Mouse (Mus musculus) heart, postnatal 0 days (tissue): ENCODE measurements around the gene Kif13a. TPM values are rescaled to one million over a fixed set of nuclear protein-coding genes. Genes with fewer than 3 reads are reported as not detected.

Experiments
- ATAC-seq: fragments of 200-750 bp; cut with Nextera tagmentation; 2 replicates; pipeline ENCODE4 v1.8.0; 2017; ENCODE audit warnings: low read depth, moderate number of reproducible peaks, moderate library complexity; ENCODE audit not compliant: insufficient read depth
- DNase-seq: peaks from one replicate; pipeline ENCODE4 v3.0.0-alpha.2; 2016; ENCODE audit warnings: low spot score
- H3K27ac ChIP-seq: fragments of 300-500 bp; sonication (generic); 2 replicates; pipeline ENCODE4 v1.5.1; 2014; ENCODE audit warnings: low read depth, mild to moderate bottlenecking
- H3K27me3 ChIP-seq: fragments of 300-500 bp; sonication (generic); 2 replicates; pipeline ENCODE4 v1.6.1; 2014; ENCODE audit warnings: low read length, mixed read lengths; ENCODE audit not compliant: control insufficient read depth, insufficient read depth
- H3K36me3 ChIP-seq: fragments of 300-500 bp; sonication (generic); replicated peaks from 2 replicates; pipeline ENCODE4 v1.6.1; 2014; ENCODE audit warnings: low read length, mixed read lengths; ENCODE audit not compliant: control insufficient read depth, insufficient read depth
- H3K4me1 ChIP-seq: fragments of 300-500 bp; sonication (generic); 2 replicates; pipeline ENCODE4 v1.6.1; 2014; ENCODE audit warnings: antibody characterized with exemption; ENCODE audit not compliant: control insufficient read depth, insufficient read depth
- H3K4me2 ChIP-seq: fragments of 300-500 bp; sonication (generic); 2 replicates; pipeline ENCODE4 v1.6.1; 2014; ENCODE audit warnings: low read depth, mild to moderate bottlenecking, low read length, moderate library complexity
- H3K4me3 ChIP-seq: fragments of 300-500 bp; sonication (generic); 2 replicates; pipeline ENCODE4 v1.5.1; 2014; ENCODE audit warnings: low read depth, low read length
- H3K9ac ChIP-seq: fragments of 300-500 bp; sonication (generic); replicated peaks from 2 replicates; pipeline ENCODE4 v1.6.1; 2014; ENCODE audit warnings: low read depth, low read length, mixed read lengths
- H3K9me3 ChIP-seq: fragments of 300-500 bp; sonication (generic); replicated peaks from 2 replicates; pipeline ENCODE4 v1.6.1; 2016; ENCODE audit warnings: low read length; ENCODE audit not compliant: control insufficient read depth
- CTCF ChIP-seq: IDR thresholded peaks from 2 replicates; pipeline ENCODE4 v1.5.1; 2016; ENCODE audit warnings: antibody characterized with exemption, control low read depth, low read depth
- EP300 ChIP-seq: IDR thresholded peaks from 2 replicates; pipeline ENCODE4 v1.6.1; 2016; ENCODE audit warnings: antibody characterized with exemption, low read depth
- WGBS: fragments of 180-500 bp; shearing (Covaris S2); extraction: QIAGEN DNeasy Blood & Tissue Kit; methylation state at CpG from one replicate; pipeline ENCODE4 v1.1.7; 2014; 5-methylcytosine and 5-hydroxymethylcytosine counted together
- polyA plus RNA-seq: library from polyadenylated mRNA; unstranded; fragments of >200 nt; fragmentation: Nextera tagmentation; extraction: Ambion mirVana; gene quantifications from 2 replicates; pipeline ENCODE4 v1.2.1, GENCODE M21; 2015
- total RNA-seq: library from RNA; depleted of rRNA; stranded (reverse); fragments of >200 nt; gene quantifications from 2 replicates; pipeline ENCODE4 v1.2.3, GENCODE M21; 2014; ENCODE audit warnings: low replicate concordance

Kif13a gene
- total and polyA plus RNA-seq, 2 experiments from 2014 or later: 36.7 to 81.8 TPM

DNA sequence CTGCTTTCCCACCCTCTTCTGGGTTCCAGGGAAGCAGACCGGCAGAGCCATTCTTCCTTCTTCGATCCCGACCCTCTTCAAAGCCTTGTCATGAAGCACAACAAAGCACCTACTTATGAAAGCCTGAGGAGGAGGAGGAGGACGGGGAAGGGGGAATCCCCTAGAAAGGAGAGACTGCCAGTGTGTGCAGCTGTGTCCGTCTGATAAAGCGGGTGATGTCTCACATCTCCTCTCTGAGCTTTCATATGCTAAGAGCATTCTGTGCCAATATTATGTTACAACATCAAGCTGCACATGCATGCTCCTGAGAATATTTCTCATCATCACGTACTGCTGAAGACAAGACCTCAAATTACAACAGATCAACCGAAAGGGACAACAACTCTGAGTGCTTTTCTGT lies 107.5 kb downstream of the Kif13a start:
- 79% methylated on average over 8 of the region's 8 CpGs for WGBS
- H3K4me3 ChIP-seq: no peak overlapping the region
- no peaks in the 10 kb centered on the region for H3K4me1 ChIP-seq
- DNase-seq (no peak), ATAC-seq (no peak)
- no peak overlapping the region for H3K27ac ChIP-seq
- no peak for TF ChIP-seq EP300
- no peak for TF ChIP-seq CTCF
- H3K4me2 ChIP-seq: no peak overlapping the region
- H3K27me3 ChIP-seq: no peaks in the 10 kb centered on the region
- H3K36me3 ChIP-seq: peaks cover 57% of the 10 kb centered on the region
- no peak overlapping the region for H3K9ac ChIP-seq
- 0 out of 2 replicates have a peak, but pooled peaks cover 5% of the 10 kb centered on the region for H3K9me3 ChIP-seq

DNA sequence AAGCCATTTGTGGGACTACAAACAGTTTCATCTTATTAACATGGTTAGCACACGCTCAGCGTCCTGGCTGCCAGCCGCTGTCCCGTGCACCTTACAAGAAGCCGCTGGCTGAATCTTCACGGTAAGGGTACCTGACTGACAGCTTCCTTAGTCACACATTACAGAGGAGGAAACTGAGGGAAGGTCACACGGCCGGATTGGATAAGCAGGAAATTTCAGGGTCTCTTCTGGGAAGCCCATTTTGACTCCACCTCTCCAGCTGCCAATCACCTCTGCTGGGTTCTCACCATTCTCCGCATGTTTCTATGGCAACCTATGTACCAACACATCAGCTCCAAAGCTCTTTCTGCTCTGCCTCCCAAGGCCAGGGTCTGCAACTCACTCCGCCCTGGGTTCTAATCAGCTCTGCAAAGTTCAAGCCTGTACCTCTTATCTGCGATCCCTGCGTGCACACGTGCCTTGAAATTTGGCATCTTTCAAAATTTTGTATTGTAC lies 109.9 kb downstream of the Kif13a start:
- ATAC-seq: no peak

GRCm38 (mm10) chr13:46819202-46819728 lies 110.4 kb downstream of the Kif13a start:
- WGBS: 64% methylated on average over 8 of the region's 8 CpGs
- Histone ChIP-seq H3K9me3 (no peaks in the 10 kb centered on the region), H3K27ac (no peak overlapping the region), H3K4me2 (no peak overlapping the region), H3K4me3 (no peak overlapping the region), H3K9ac (no peak overlapping the region), H3K27me3 (no peaks in the 10 kb centered on the region), H3K4me1 (no peaks in the 10 kb centered on the region), H3K36me3 (peaks cover 57% of the 10 kb centered on the region)
- ATAC-seq (no peak), DNase-seq (no peak)
- no peak for TF ChIP-seq EP300
- no peak for TF ChIP-seq CTCF

More for the DNA sequence above, 109.9 kb downstream of the Kif13a start:
- no peak overlapping the region for H3K9ac ChIP-seq
- H3K4me3 ChIP-seq: no peak overlapping the region
- TF ChIP-seq CTCF: no peak
- TF ChIP-seq EP300: no peak
- H3K4me2 ChIP-seq: no peak overlapping the region
- peaks cover 58% of the 10 kb centered on the region for H3K36me3 ChIP-seq
- H3K27me3 ChIP-seq: no peaks in the 10 kb centered on the region
- no peaks in the 10 kb centered on the region for H3K4me1 ChIP-seq
- H3K27ac ChIP-seq: no peak overlapping the region
- 78% methylated on average over 13 of the region's 13 CpGs for WGBS
- H3K9me3 ChIP-seq: no peaks in the 10 kb centered on the region
- no peak for DNase-seq

GRCm38 (mm10) chr13:46818374-46818773 lies 111.3 kb downstream of the Kif13a start:
- ATAC-seq: no peak
- Histone ChIP-seq H3K9ac (no peak overlapping the region), H3K36me3 (peaks cover 57% of the 10 kb centered on the region), H3K27me3 (no peaks in the 10 kb centered on the region), H3K27ac (0 out of 2 replicates have a peak overlapping the region, but pooled peaks have one; percentile 34), H3K4me2 (no peak overlapping the region), H3K4me1 (no peaks in the 10 kb centered on the region), H3K4me3 (no peak overlapping the region), H3K9me3 (no peaks in the 10 kb centered on the region)
- TF ChIP-seq CTCF (no peak), EP300 (no peak)
- 46% methylated on average over 9 of the region's 9 CpGs for WGBS
- no peak for DNase-seq

DNA sequence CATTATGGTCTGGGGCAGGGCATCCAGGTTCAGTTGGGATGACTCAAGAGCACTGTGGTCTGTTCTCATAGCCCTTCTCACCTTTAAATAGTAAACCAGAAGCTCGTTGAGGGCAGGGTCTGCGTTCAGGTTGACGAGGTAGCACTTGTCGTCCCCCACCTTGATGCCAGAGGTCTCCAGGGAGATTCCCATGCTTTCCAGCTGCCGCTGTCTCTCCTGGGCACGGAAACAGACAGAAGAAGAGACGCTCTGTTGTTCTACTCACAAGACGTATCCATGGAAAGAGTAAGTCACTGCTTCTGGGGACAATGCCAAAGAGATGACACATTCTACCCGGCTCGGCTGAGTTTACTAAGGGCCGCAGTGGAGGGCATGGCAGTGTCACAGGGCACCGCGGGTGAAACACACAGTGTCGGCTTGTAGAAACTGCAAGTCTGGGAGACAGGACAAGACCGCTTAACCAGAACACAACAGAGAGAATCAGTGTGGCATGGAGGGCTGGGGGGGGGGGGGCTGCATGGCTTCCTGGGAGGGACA lies 117.0 kb downstream of the Kif13a start:
- Histone ChIP-seq H3K36me3 (peaks cover 77% of the 10 kb centered on the region), H3K9me3 (no peaks in the 10 kb centered on the region), H3K27ac (peak overlapping the region; percentile 48; the same call in 1 of the 2 replicates), H3K4me3 (no peak overlapping the region), H3K4me2 (no peak overlapping the region), H3K27me3 (no peaks in the 10 kb centered on the region), H3K9ac (no peak overlapping the region), H3K4me1 (peaks cover 8% of the 10 kb centered on the region; the same call in 1 of the 2 replicates)
- ATAC-seq (peak; percentile 61), DNase-seq (peak; percentile 58)
- no peak for TF ChIP-seq CTCF
- TF ChIP-seq EP300: no peak
- WGBS: 52% methylated on average over 15 of the region's 15 CpGs
